Mouse (Mus musculus) brain, embryonic 14.5 days (tissue): ENCODE data around the gene Etfbkmt.

ENCODE experiments used
- CTCF ChIP-seq: fragments of 200-500 bp; IDR thresholded peaks from 2 replicates; pipeline ENCODE4 v1.5.1; 2012; ENCODE audit warnings: inconsistent platforms, mild to moderate bottlenecking, moderate library complexity, borderline replicate concordance; ENCODE audit not compliant: insufficient read depth, insufficient read length; ENCODE audit errors: extremely low read depth
- POLR2A ChIP-seq: fragments of 200-500 bp; IDR thresholded peaks from 2 replicates; pipeline ENCODE4 v1.6.1; 2012; ENCODE audit warnings: mild to moderate bottlenecking, inconsistent platforms, borderline replicate concordance; ENCODE audit not compliant: poor library complexity, insufficient read depth, insufficient read length, severe bottlenecking; ENCODE audit errors: extremely low read depth

DNA sequence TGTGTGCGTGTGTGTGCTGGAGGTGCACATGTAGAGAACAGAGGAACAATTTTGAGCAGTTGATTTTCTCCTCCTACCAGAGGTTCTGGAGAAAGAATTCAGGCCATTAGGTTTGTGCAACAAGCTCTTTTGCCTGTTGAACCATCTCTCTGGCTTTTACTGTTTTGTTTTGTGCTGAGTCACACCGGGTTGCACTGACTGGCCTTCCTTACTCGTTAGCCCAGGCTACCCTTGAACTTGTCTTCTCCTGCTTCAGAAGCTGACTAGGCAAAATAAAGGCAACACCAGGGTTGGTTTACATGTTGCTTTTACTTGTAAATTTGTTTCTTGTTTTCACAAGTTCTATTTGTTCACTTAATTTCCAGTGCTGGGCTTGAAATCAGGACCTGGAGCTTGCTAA lies 16.6 kb upstream of the Etfbkmt start:
- TF ChIP-seq CTCF: no peak
- no peak for TF ChIP-seq POLR2A
